Mouse (Mus musculus) stomach, embryonic 16.5 days (tissue): ENCODE data around the gene Arhgap17. TPM values are rescaled to one million over a fixed set of nuclear protein-coding genes. Genes with fewer than 3 reads are reported as not detected.

ENCODE experiments used
- ATAC-seq: fragments of 200-750 bp; cut with Nextera tagmentation; 2 replicates; pipeline ENCODE4 v1.8.0; 2017; ENCODE audit warnings: moderate number of reproducible peaks, moderate TSS enrichment; ENCODE audit not compliant: insufficient read depth, low FRiP score
- H3K27ac ChIP-seq: fragments of 300-500 bp; sonication (generic); 2 replicates; pipeline ENCODE4 v1.5.1; 2014; ENCODE audit warnings: low read length
- H3K27me3 ChIP-seq: fragments of 300-500 bp; sonication (generic); 2 replicates; pipeline ENCODE4 v1.6.1; 2014; ENCODE audit warnings: low read length, control low read depth, mixed read lengths; ENCODE audit not compliant: control insufficient read depth, insufficient read depth
- H3K36me3 ChIP-seq: fragments of 300-500 bp; sonication (generic); 2 replicates; pipeline ENCODE4 v1.6.1; 2014; ENCODE audit warnings: low read length; ENCODE audit not compliant: control insufficient read depth, insufficient read depth
- H3K4me1 ChIP-seq: fragments of 300-500 bp; sonication (generic); 2 replicates; pipeline ENCODE4 v1.6.1; 2014; ENCODE audit warnings: low read length, control low read depth, mixed read lengths; ENCODE audit not compliant: control insufficient read depth, insufficient read depth
- H3K4me2 ChIP-seq: fragments of 300-500 bp; sonication (generic); 2 replicates; pipeline ENCODE4 v1.6.1; 2014; ENCODE audit warnings: low read depth, low read length, mixed read lengths
- H3K4me3 ChIP-seq: fragments of 300-500 bp; sonication (generic); replicated peaks from 2 replicates; pipeline ENCODE4 v1.5.1; 2014; ENCODE audit warnings: mild to moderate bottlenecking, low read length
- H3K9ac ChIP-seq: fragments of 300-500 bp; sonication (generic); 2 replicates; pipeline ENCODE4 v1.6.1; 2014; ENCODE audit warnings: low read length
- H3K9me3 ChIP-seq: fragments of 300-500 bp; sonication (generic); replicated peaks from 2 replicates; pipeline ENCODE4 v1.6.1; 2016; ENCODE audit warnings: low read length, control low read depth; ENCODE audit not compliant: control insufficient read depth
- WGBS: fragments of 180-500 bp; shearing (Covaris S2); extraction: QIAGEN DNeasy Blood & Tissue Kit; methylation state at CpG from one replicate; pipeline ENCODE4 v1.1.7; 2014; 5-methylcytosine and 5-hydroxymethylcytosine counted together
- polyA plus RNA-seq: library from polyadenylated mRNA; unstranded; fragments of >200 nt; fragmentation: Nextera tagmentation; extraction: Ambion mirVana; gene quantifications from 2 replicates; pipeline ENCODE4 v1.2.1, GENCODE M21; 2015

The Arhgap17 gene
- polyA plus RNA-seq, 1 experiment from 2014 or later: 17.7 TPM

DNA sequence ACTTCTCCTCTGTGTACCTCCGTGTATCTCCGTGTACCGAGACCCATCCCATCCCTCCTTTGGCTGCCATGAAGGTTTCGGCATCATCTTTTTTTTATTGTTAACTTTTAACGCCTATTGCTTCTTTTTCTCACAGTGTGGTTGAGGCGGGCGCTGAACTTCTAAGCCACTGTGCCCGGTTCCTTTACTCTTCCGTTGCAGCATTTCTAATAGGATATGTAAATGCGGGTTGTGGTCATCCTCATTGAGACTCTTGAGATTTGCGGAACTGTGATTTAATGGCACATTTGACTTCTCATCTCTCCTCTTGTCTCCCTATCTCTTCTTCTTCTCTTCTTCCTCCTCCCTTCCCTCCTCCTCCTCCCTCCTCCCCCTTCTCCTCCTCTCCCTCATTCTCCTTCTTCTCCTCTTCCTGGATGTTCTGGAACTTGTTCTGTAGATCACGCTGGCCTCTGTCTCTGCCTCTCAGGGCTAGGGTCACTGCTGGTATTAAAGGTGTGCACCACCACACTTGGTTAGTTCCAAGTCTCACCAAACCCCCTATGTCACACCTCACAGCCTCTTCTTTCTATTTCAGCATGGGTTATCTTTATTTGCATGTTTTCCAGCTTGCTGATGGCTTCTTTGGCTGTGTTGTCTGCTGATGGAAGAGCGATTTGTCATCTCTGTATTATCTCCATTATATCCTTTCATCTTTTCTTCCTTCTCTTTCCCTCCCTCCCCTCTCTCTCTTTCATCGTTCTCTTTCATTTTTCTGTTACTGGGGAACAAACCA lies 115.3 kb downstream of the Arhgap17 start:
- Histone ChIP-seq H3K9me3 (no peaks in the 10 kb centered on the region), H3K36me3 (no peaks in the 10 kb centered on the region), H3K9ac (no peak overlapping the region), H3K4me3 (no peak overlapping the region), H3K27ac (no peak overlapping the region), H3K4me2 (no peak overlapping the region), H3K4me1 (no peaks in the 10 kb centered on the region), H3K27me3 (no peaks in the 10 kb centered on the region)
- WGBS: 87% methylated on average over 14 of the region's 14 CpGs
- ATAC-seq: no peak

DNA sequence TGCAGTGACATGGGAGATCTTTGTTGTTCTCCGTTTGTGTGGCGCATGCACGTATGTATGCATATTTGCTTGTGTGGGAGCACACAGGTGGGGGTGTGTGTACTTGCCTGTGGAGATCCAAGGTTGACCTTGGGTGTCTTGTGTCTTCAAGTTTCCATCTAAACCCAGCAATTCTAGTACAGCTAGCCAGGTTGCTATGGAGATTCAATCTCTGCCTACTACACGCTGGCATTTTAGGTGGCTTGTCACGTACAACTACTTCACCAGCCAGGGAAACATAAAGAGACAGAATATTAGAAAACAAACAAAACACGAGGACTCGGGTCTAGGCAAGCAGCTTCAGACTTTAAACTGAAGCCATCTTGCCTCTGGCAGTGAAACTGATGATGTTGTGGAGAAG lies 116.3 kb downstream of the Arhgap17 start:
- no peak overlapping the region for H3K9ac ChIP-seq
- H3K27me3 ChIP-seq: no peaks in the 10 kb centered on the region
- H3K27ac ChIP-seq: no peak overlapping the region
- H3K9me3 ChIP-seq: no peaks in the 10 kb centered on the region
- no peaks in the 10 kb centered on the region for H3K36me3 ChIP-seq
- 79% methylated on average over 7 of the region's 7 CpGs for WGBS
- H3K4me3 ChIP-seq: no peak overlapping the region
- H3K4me2 ChIP-seq: no peak overlapping the region
- H3K4me1 ChIP-seq: no peaks in the 10 kb centered on the region
- ATAC-seq: no peak

DNA sequence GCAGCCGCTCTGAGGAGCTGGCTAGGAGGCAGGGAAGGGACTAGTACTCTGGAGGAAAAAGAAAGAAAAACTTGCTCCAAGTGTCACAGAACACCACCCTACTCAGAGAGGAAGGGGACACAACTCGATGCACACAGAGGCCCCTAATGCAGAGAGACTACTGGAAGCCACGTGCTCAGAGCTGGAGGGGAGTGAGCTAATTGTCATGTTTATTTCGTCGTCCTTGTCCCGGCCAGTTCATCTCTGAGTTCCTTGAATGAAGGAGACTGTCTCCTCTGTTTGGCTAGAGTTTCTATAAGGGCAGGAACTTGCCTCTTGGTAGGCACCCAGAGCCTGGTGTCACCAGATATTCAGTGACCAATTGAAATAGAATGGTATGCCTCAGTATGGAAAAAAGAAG lies 118.4 kb downstream of the Arhgap17 start:
- 65% methylated on average over 6 of the region's 6 CpGs for WGBS
- Histone ChIP-seq H3K9me3 (no peaks in the 10 kb centered on the region), H3K4me2 (no peak overlapping the region), H3K36me3 (no peaks in the 10 kb centered on the region), H3K27me3 (no peaks in the 10 kb centered on the region), H3K27ac (no peak overlapping the region), H3K4me3 (no peak overlapping the region), H3K4me1 (no peaks in the 10 kb centered on the region), H3K9ac (no peak overlapping the region)
- no peak for ATAC-seq

GRCm38 (mm10) chr7:123248166-123248565 lies 121.5 kb downstream of the Arhgap17 start:
- Histone ChIP-seq H3K4me2 (no peak overlapping the region), H3K4me1 (no peaks in the 10 kb centered on the region), H3K9ac (no peak overlapping the region), H3K36me3 (no peaks in the 10 kb centered on the region), H3K9me3 (no peaks in the 10 kb centered on the region), H3K27ac (no peak overlapping the region), H3K4me3 (no peak overlapping the region), H3K27me3 (no peaks in the 10 kb centered on the region)
- 39% methylated on average over 2 of the region's 2 CpGs for WGBS
- no peak for ATAC-seq

DNA sequence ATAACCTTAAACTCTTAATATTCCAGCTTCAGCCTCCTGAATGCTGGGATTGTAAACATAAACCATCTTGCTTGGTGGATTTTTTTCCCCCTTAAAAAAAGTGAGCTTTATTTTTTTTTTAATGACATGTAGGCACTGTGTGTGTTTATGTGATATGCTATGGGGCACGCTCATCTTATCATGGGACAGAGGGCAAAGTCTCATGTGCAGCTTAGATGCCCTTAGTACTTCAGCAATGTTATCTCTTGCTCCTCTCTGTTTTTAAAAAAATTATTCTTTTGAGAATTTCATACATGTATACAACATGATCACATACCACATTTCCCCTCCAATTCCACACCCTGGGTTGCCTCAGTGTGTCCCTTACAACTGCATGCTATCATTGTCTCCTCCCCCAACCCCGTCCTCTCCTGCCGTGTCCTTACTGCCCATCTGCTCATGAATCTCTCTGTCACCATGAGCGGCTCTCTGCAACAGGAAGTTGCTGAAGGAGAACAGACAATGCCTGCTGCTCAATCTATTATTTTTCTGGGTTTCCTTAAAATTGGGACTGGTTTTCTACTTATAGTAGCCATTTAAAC lies 123.1 kb downstream of the Arhgap17 start:
- no peaks in the 10 kb centered on the region for H3K27me3 ChIP-seq
- WGBS: 44% methylated on average over 4 of the region's 4 CpGs
- ATAC-seq: no peak

GRCm38 (mm10) chr7:123244833-123245232 lies 124.9 kb downstream of the Arhgap17 start:
- Histone ChIP-seq H3K9ac (no peak overlapping the region), H3K4me3 (no peak overlapping the region), H3K27ac (no peak overlapping the region), H3K27me3 (no peaks in the 10 kb centered on the region), H3K4me1 (no peaks in the 10 kb centered on the region), H3K9me3 (no peaks in the 10 kb centered on the region), H3K36me3 (no peaks in the 10 kb centered on the region), H3K4me2 (no peak overlapping the region)
- ATAC-seq: 0 out of 2 replicates have a peak, but pooled peaks have one; percentile 40
- WGBS: 71% methylated on average over 1 of the region's 1 CpGs

More for the DNA sequence above, 123.1 kb downstream of the Arhgap17 start:
- no peak overlapping the region for H3K9ac ChIP-seq
- H3K27ac ChIP-seq: no peak overlapping the region
- H3K36me3 ChIP-seq: no peaks in the 10 kb centered on the region
- no peaks in the 10 kb centered on the region for H3K9me3 ChIP-seq
- H3K4me2 ChIP-seq: no peak overlapping the region
- H3K4me3 ChIP-seq: no peak overlapping the region
- H3K4me1 ChIP-seq: no peaks in the 10 kb centered on the region

DNA sequence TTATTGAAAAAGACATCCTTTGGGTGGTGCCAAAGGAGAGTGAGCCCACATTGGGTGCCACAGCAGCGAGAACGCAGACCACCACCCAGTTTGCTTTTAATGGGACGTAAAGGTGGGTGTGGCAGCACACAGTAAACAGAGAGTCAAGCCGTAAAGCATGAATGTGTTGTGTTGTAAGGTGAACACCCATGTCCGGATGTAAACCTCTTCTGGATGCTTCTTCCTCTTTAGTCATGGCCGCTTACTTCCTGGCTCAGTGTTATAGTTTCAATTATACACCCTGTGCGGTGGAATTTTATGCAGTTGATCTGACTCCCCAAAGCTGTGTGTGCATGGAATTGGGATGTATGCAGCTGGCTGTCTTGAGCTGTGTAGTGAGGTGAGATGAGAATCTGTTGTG lies 127.5 kb downstream of the Arhgap17 start:
- H3K27me3 ChIP-seq: no peaks in the 10 kb centered on the region
- H3K9me3 ChIP-seq: no peaks in the 10 kb centered on the region
- no peak overlapping the region for H3K9ac ChIP-seq
- WGBS: 77% methylated on average over 7 of the region's 7 CpGs
- H3K4me2 ChIP-seq: no peak overlapping the region
- no peak for ATAC-seq
- no peaks in the 10 kb centered on the region for H3K4me1 ChIP-seq
- no peaks in the 10 kb centered on the region for H3K36me3 ChIP-seq
- H3K27ac ChIP-seq: no peak overlapping the region
- H3K4me3 ChIP-seq: no peak overlapping the region

DNA sequence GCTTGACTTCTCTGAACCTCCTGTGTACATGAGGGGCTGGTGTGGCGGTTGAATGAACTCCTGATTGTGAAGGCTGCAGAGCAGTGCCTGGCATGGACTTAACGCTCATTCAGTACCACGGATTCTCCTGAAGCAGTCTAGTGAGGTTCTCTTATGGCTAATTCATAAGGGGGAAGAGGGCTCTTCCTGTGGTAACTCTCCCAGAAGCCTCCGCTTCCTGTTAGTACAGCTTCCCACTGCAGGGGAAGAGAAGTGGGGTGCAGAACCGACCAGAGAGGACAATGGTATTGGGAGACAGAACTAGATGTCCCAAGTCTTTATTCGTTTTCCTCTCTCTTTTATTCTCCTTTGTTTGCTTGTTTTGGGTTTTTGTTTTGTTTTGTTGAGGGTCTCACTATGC lies 129.7 kb downstream of the Arhgap17 start:
- Histone ChIP-seq H3K4me3 (no peak overlapping the region), H3K4me2 (no peak overlapping the region), H3K9me3 (no peaks in the 10 kb centered on the region), H3K27ac (no peak overlapping the region), H3K27me3 (no peaks in the 10 kb centered on the region), H3K36me3 (no peaks in the 10 kb centered on the region), H3K4me1 (no peaks in the 10 kb centered on the region), H3K9ac (no peak overlapping the region)
- WGBS: 61% methylated on average over 6 of the region's 6 CpGs
- ATAC-seq: no peak

DNA sequence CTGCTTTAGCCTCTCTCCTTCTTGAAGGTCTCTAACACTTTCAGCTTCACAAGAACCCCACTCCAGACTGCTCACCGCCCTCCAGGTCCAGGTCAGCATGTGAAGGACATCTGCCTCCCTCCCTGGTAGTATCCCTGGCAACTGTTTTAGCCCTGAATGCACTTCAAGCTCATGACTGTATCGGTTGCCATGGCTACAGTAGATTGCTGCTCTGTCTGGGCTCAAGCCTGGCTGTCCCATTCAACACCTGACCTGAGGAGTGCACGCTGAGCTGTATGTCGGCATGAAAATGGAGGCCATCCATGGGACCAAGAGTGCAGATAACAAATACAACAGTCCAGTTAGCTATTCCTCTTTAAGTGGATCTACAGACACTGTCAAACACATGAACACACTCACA lies 131.1 kb downstream of the Arhgap17 start:
- Histone ChIP-seq H3K27me3 (no peaks in the 10 kb centered on the region), H3K4me2 (no peak overlapping the region), H3K9ac (no peak overlapping the region), H3K4me1 (no peaks in the 10 kb centered on the region), H3K4me3 (no peak overlapping the region), H3K9me3 (no peaks in the 10 kb centered on the region), H3K27ac (no peak overlapping the region), H3K36me3 (no peaks in the 10 kb centered on the region)
- no peak for ATAC-seq
- 69% methylated on average over 4 of the region's 4 CpGs for WGBS
